Mouse (Mus musculus) Patski (cell line): Measurements from ENCODE around the gene H2-DMb2. TPM values are rescaled to one million over a fixed set of nuclear protein-coding genes. Genes with fewer than 3 reads are reported as not detected.

Experiments used
- ATAC-seq: fragments of 100-300 bp; one replicate; pipeline ENCODE4 v1.8.0; 2021
- CTCF ChIA-PET: fragments of 350-600 bp; sonication (Branson Sonifier 250); formaldehyde crosslinking; loops from one replicate; lab custom pipeline; 2022; ENCODE audit warnings: inconsistent platforms; lab: Charles Lee
- POLR2A ChIA-PET: fragments of 350-600 bp; sonication (Branson Sonifier 250); formaldehyde crosslinking; loops from one replicate; lab custom pipeline; 2022; ENCODE audit warnings: antibody characterized with exemption, inconsistent platforms; lab: Charles Lee
- DNase-seq: peaks from one replicate; pipeline ENCODE4 v3.0.0-alpha.2; 2011; ENCODE audit warnings: low read depth, low spot score
- H3K27me3 ChIP-seq: fragments of 371-371 bp; one replicate; pipeline ENCODE4 v1.5.1; 2021
- CTCF ChIP-seq: fragments of 100-300 bp; IDR thresholded peaks from one replicate; pipeline ENCODE4 v1.5.1; 2021
- in situ Hi-C: fragments of 300-500 bp; cut with MboI; formaldehyde crosslinking; loops from 3 replicates; pipeline ENCODE4 v1.11.1; 2018; ENCODE audit warnings: low pct_unique_long_range_greater_than_20kb, mixed read lengths
- polyA plus RNA-seq: library from polyadenylated mRNA; unstranded; gene quantifications from one replicate; pipeline ENCODE4 v1.2.3, GENCODE M21; 2021

Gene H2-DMb2
- polyA plus RNA-seq, 1 experiment from 2014 or later, result 8.2 TPM

- POLR2A ChIA-PET, result interaction anchor here (0.7 to 1.4 kb wide), 6 partner anchors 9 to 93 kb away, joined by 3 to 5 read pairs (median 4); no protein-coding TSS in a partner anchor
- ATAC-seq (peak; percentile 27), DNase-seq (peak; percentile 85)
- CTCF ChIA-PET, result interaction anchor here (6.9 kb wide), 1 partner anchor 13 kb away, joined by 42 read pairs; no protein-coding TSS in a partner anchor
- H3K27me3 ChIP-seq, result no peaks in the 10 kb centered on the region
- TF ChIP-seq CTCF, result no peak
- in situ Hi-C loops, result loop anchor here (25.0 kb wide), 1 partner anchor 1791 kb away; the partner anchor contains the start of genes Atat1, Mrps18b and Ppp1r10
These were observed 21.8 kb upstream of the H2-DMb2 start for GRCm38 (mm10) chr17:34121172-34121878.

- no peaks in the 10 kb centered on the region for H3K27me3 ChIP-seq
- no peak for DNase-seq
- in situ Hi-C loops, result loop anchor here (25.0 kb wide), 1 partner anchor 1790 kb away; the partner anchor contains the start of genes Atat1, Mrps18b and Ppp1r10
- ChIA-PET CTCF (interaction anchor here (6.9 kb wide), 1 partner anchor 12 kb away, joined by 42 read pairs; no protein-coding TSS in a partner anchor), POLR2A (interaction anchor here (0.8 to 1.4 kb wide), 5 partner anchors 8 to 14 kb away, joined by 3 to 5 read pairs (median 4); no protein-coding TSS in a partner anchor)
- TF ChIP-seq CTCF, result no peak
- no peak for ATAC-seq
These were observed 21.3 kb upstream of the H2-DMb2 start for GRCm38 (mm10) chr17:34121879-34122187.

GRCm38 (mm10) chr17:34122188-34122984 is 20.7 kb upstream of the H2-DMb2 start, which contains the start of gene Brd2:
Brd2 (minus strand) TSS chr17:34122634.
- in situ Hi-C loops, result loop anchor here (25.0 kb wide), 1 partner anchor 1790 kb away; the partner anchor contains the start of genes Atat1, Mrps18b and Ppp1r10
- ChIA-PET POLR2A (interaction anchor here (0.8 to 1.4 kb wide), 4 partner anchors 7 to 13 kb away, joined by 3 to 5 read pairs (median 4); no protein-coding TSS in a partner anchor), CTCF (interaction anchor here (4.4 to 6.9 kb wide), 2 partner anchors 12 kb away, joined by 33 to 42 read pairs; no protein-coding TSS in a partner anchor)
- TF ChIP-seq CTCF, result no peak
- H3K27me3 ChIP-seq, result no peaks in the 10 kb centered on the region
- DNase-seq, result peak; percentile 80
- ATAC-seq, result peak; percentile 23

- in situ Hi-C loops, result loop anchor here (25.0 kb wide), 1 partner anchor 1789 kb away; the partner anchor contains the start of genes Atat1, Mrps18b and Ppp1r10
- no peak for DNase-seq
- no peak for TF ChIP-seq CTCF
- ChIA-PET CTCF (interaction anchor here (1.1 to 4.4 kb wide), 2 partner anchors 11 kb away, joined by 3 to 33 read pairs; no protein-coding TSS in a partner anchor), POLR2A (interaction anchor here (0.8 kb wide), 1 partner anchor 12 kb away, joined by 3 read pairs; no protein-coding TSS in a partner anchor)
- H3K27me3 ChIP-seq, result no peaks in the 10 kb centered on the region
- ATAC-seq, result no peak
These were observed 20.0 kb upstream of the H2-DMb2 start for GRCm38 (mm10) chr17:34123111-34123510.

GRCm38 (mm10) chr17:34123518-34123917 is 19.6 kb upstream of the H2-DMb2 start:
- no peaks in the 10 kb centered on the region for H3K27me3 ChIP-seq
- ChIA-PET CTCF (interaction anchor here (1.1 to 4.4 kb wide), 2 partner anchors 11 to 12 kb away, joined by 3 to 33 read pairs; no protein-coding TSS in a partner anchor), POLR2A (interaction anchor here (0.8 kb wide), 1 partner anchor 12 kb away, joined by 3 read pairs; no protein-coding TSS in a partner anchor)
- ATAC-seq (no peak), DNase-seq (peak; percentile 58)
- in situ Hi-C loops, result loop anchor here (25.0 kb wide), 1 partner anchor 1789 kb away; the partner anchor contains the start of genes Atat1, Mrps18b and Ppp1r10
- no peak for TF ChIP-seq CTCF

- no peak for TF ChIP-seq CTCF
- no peak for ATAC-seq
- CTCF ChIA-PET, result interaction anchor here (1.0 to 4.4 kb wide), 3 partner anchors 8 to 41 kb away, joined by 3 to 33 read pairs (median 5); no protein-coding TSS in a partner anchor
- in situ Hi-C loops, result loop anchor here (25.0 kb wide), 1 partner anchor 1788 kb away; the partner anchor contains the start of genes Atat1, Mrps18b and Ppp1r10
- POLR2A ChIA-PET, result interaction anchor here (1.0 kb wide), 1 partner anchor 13 kb away, joined by 4 read pairs; no protein-coding TSS in a partner anchor
- no peak for DNase-seq
- no peaks in the 10 kb centered on the region for H3K27me3 ChIP-seq
These were observed 18.5 kb upstream of the H2-DMb2 start for GRCm38 (mm10) chr17:34124649-34125048.

- no peak for TF ChIP-seq CTCF
- POLR2A ChIA-PET, result no interaction called here
- no peaks in the 10 kb centered on the region for H3K27me3 ChIP-seq
- DNase-seq (no peak), ATAC-seq (no peak)
- CTCF ChIA-PET, result interaction anchor here (4.4 kb wide), 1 partner anchor 8 kb away, joined by 33 read pairs; no protein-coding TSS in a partner anchor
- in situ Hi-C loops, result no loop called here
These were observed 16.2 kb upstream of the H2-DMb2 start for GRCm38 (mm10) chr17:34126826-34127420.

GRCm38 (mm10) chr17:34127475-34127874 is 15.6 kb upstream of the H2-DMb2 start:
- no peak for ATAC-seq
- DNase-seq, result no peak
- POLR2A ChIA-PET, result interaction anchor here (3.0 kb wide), 1 partner anchor 8 kb away, joined by 14 read pairs; the partner anchor contains the start of gene H2-DMa
- CTCF ChIA-PET, result no interaction called here
- TF ChIP-seq CTCF, result no peak
- in situ Hi-C loops, result no loop called here
- no peaks in the 10 kb centered on the region for H3K27me3 ChIP-seq

- no peaks in the 10 kb centered on the region for H3K27me3 ChIP-seq
- no peak for TF ChIP-seq CTCF
- ChIA-PET POLR2A (interaction anchor here (3.0 kb wide), 1 partner anchor 8 kb away, joined by 14 read pairs; the partner anchor contains the start of gene H2-DMa), CTCF (no interaction called here)
- in situ Hi-C loops, result no loop called here
- DNase-seq (no peak), ATAC-seq (no peak)
These were observed 14.7 kb upstream of the H2-DMb2 start for GRCm38 (mm10) chr17:34128264-34128937.
